Mouse (Mus musculus) lung, postnatal 0 days (tissue): Measurements from ENCODE around the gene Dqx1.

Experiments used
- CTCF ChIP-seq: IDR thresholded peaks from 2 replicates; pipeline ENCODE4 v1.5.1; 2016; ENCODE audit warnings: antibody characterized with exemption, mild to moderate bottlenecking
- EP300 ChIP-seq: IDR thresholded peaks from 2 replicates; pipeline ENCODE4 v1.6.1; 2016; ENCODE audit warnings: antibody characterized with exemption, mild to moderate bottlenecking, control low read depth

GRCm38 (mm10) chr6:83023008-83023407, 34.6 kb upstream of the Dqx1 start:
- TF ChIP-seq CTCF (no peak), EP300 (no peak)
